Mouse (Mus musculus) liver, embryonic 14.5 days (tissue): ENCODE results near the gene Krtap6-1. TPM values are rescaled to one million over a fixed set of nuclear protein-coding genes. Genes with fewer than 3 reads are reported as not detected.
"Not testable (repeated sequence)": the region's sequence is repeated elsewhere in the genome, so short reads cannot be mapped to it uniquely, and the experiment has no call there.

Source experiments
- ATAC-seq: fragments of 200-750 bp; cut with Nextera tagmentation; 2 replicates; pipeline ENCODE4 v1.8.0; 2017; ENCODE audit warnings: moderate number of reproducible peaks, mild to moderate bottlenecking, moderate library complexity; ENCODE audit not compliant: insufficient read depth
- DNase-seq, 3 experiments: peaks; one replicate each; pipeline ENCODE4 v3.0.0-alpha.2; 2012 to 2013; ENCODE audit warnings: low read depth in 3 of 3, low spot score in 3 of 3
- H3K27ac ChIP-seq: fragments of 300-500 bp; sonication (generic); 2 replicates; pipeline ENCODE4 v1.5.1; 2014; ENCODE audit warnings: moderate library complexity, mild to moderate bottlenecking, control low read depth, inconsistent platforms
- H3K27me3 ChIP-seq: fragments of 300-500 bp; sonication (generic); 2 replicates; pipeline ENCODE4 v1.6.1; 2014; ENCODE audit warnings: mild to moderate bottlenecking, low read length, moderate library complexity; ENCODE audit not compliant: control insufficient read depth, insufficient read depth
- H3K36me3 ChIP-seq: fragments of 300-500 bp; sonication (generic); replicated peaks from 2 replicates; pipeline ENCODE4 v1.6.1; 2014; ENCODE audit warnings: low read depth; ENCODE audit not compliant: control insufficient read depth, insufficient read depth
- H3K4me1 ChIP-seq, 2 experiments: fragments of 200-500 bp in 1 of 2; fragments of 300-500 bp in 1 of 2; sonication (generic) in 1 of 2; replicated peaks; 2 replicates each; pipeline ENCODE4 v1.6.1; 2012 to 2014; ENCODE audit warnings: antibody characterized with exemption in 1 of 2, inconsistent platforms in 1 of 2, low read length in 1 of 2; ENCODE audit not compliant: control insufficient read depth in 2 of 2, insufficient read depth in 2 of 2
- H3K4me2 ChIP-seq: fragments of 300-500 bp; sonication (generic); 2 replicates; pipeline ENCODE4 v1.6.1; 2014; ENCODE audit warnings: low read depth, mild to moderate bottlenecking, control low read depth, moderate library complexity
- H3K4me3 ChIP-seq, 2 experiments: fragments of 200-500 bp in 1 of 2; fragments of 300-500 bp in 1 of 2; sonication (generic) in 1 of 2; 2 replicates each; pipeline ENCODE4 v1.5.1; 2012 to 2014; ENCODE audit warnings: low read depth in 2 of 2, low read length in 2 of 2, mild to moderate bottlenecking in 2 of 2, control low read depth in 1 of 2, inconsistent platforms in 1 of 2, moderate library complexity in 1 of 2; ENCODE audit not compliant: insufficient read depth in 1 of 2
- H3K9ac ChIP-seq: fragments of 300-500 bp; sonication (generic); replicated peaks from 2 replicates; pipeline ENCODE4 v1.6.1; 2014; ENCODE audit warnings: mild to moderate bottlenecking, control low read depth, moderate library complexity
- H3K9me3 ChIP-seq: fragments of 300-500 bp; sonication (generic); 2 replicates; pipeline ENCODE4 v1.6.1; 2016; ENCODE audit warnings: low read length, mixed read lengths; ENCODE audit not compliant: control insufficient read depth
- CTCF ChIP-seq: IDR thresholded peaks from 2 replicates; pipeline ENCODE4 v1.5.1; 2016; ENCODE audit warnings: antibody characterized with exemption, low read depth, control low read depth
- EP300 ChIP-seq: IDR thresholded peaks from 2 replicates; pipeline ENCODE4 v1.6.1; 2016; ENCODE audit warnings: antibody characterized with exemption, low read depth
- WGBS: fragments of 180-500 bp; shearing (Covaris S2); extraction: QIAGEN DNeasy Blood & Tissue Kit; methylation state at CpG from one replicate; pipeline ENCODE4 v1.1.7; 2014; ENCODE audit not compliant: insufficient replicate concordance; 5-methylcytosine and 5-hydroxymethylcytosine counted together
- polyA plus RNA-seq, 2 experiments: library from polyadenylated mRNA; depleted of rRNA in 1 of 2; stranded (reverse) in 1 of 2; unstranded in 1 of 2; fragments of >200 nt; fragmentation: Nextera tagmentation in 1 of 2; extraction: Ambion mirVana in 1 of 2; gene quantifications; 2 replicates each; pipeline versions ENCODE4 v1.2.1 to v1.2.3; 2012 to 2014

The Krtap6-1 gene
- polyA plus RNA-seq, 2 experiments: not detected

DNA sequence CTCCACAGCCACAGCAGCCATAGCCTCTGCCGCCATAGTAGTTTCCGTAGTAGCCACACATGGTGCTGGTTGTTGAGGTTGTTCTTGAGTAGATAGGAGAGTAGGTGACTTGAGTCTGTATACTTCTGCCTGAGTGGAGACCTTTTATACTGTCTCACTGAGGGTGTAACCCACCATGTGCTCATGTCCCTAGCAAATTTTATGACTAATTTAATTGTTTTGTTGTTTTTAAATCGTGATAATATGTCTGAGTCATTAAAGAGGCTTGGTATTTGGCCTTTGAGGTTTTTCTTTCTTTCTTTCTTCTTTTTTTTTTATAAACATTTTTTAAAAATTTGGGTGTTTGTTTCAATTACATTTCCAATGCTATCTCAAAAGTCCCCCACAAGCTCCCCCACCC, 16.3 kb downstream of the Krtap6-1 start, which contains the start of gene Krtap6-5:
Krtap6-5 (minus strand) TSS at position 101 of the 400 bp plus-strand sequence.
- H3K9me3 ChIP-seq: no peaks in the 10 kb centered on the region
- 67% methylated on average over 3 of the region's 3 CpGs for WGBS
- no peak for ATAC-seq

DNA sequence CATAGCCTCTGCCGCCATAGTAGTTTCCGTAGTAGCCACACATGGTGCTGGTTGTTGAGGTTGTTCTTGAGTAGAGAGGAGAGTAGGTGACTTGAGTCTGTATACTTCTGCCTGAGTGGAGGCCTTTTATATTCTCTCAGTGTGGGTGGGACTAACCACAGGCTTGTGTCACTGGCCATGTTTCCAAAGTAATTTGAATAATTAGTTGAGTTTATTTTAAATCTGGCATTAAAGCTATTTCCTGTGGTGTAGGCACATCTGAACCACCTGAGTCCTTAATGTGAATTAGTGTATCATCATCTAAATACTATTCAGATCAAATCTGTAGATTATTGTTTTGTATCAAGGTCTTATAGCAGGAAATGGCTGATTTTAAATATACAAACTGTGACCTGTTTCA, 32.4 kb downstream of the Krtap6-1 start, which contains the start of gene 1110025L11Rik:
1110025L11Rik (minus strand) TSS at position 101 of the 400 bp plus-strand sequence.
- not testable (repeated sequence) for H3K4me2 ChIP-seq, H3K27ac ChIP-seq, H3K9ac ChIP-seq, H3K9me3 ChIP-seq, H3K4me3 ChIP-seq, H3K36me3 ChIP-seq, H3K4me1 ChIP-seq, H3K27me3 ChIP-seq, ATAC-seq, DNase-seq
- WGBS: no CpG with 5 or more reads among the region's 2 CpGs

More for the DNA sequence above, 16.3 kb downstream of the Krtap6-1 start, which contains the start of gene Krtap6-5:
- Histone ChIP-seq H3K9ac (no peak within 1 kb of the TSS), H3K4me3 (no peak within 1 kb of the TSS), H3K36me3 (no peaks in the 10 kb centered on the region), H3K4me2 (no peak within 1 kb of the TSS), H3K27ac (no peak within 1 kb of the TSS), H3K4me1 (no peaks in the 10 kb centered on the region), H3K27me3 (no peaks in the 10 kb centered on the region)
- TF ChIP-seq EP300 (no peak), CTCF (no peak)
- DNase-seq: no peak

DNA sequence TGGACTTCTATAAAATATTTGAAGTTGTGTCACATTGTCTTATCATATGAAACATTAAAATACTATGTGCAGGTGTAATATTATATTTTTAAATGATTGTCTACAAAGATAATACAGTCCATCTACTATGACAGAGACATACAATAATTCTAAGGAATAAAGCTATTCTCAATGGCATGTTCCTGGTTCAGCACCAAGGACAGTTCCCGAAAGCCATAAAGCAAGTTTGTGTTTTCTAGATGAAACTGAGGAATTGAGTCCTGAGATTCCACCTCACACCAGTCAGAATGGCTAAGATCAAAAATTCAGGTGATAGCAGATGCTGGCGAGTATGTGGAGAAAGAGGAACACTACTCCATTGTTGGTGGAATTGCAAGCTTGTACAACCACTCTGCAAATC, 39.5 kb downstream of the Krtap6-1 start:
- H3K9ac ChIP-seq, DNase-seq, H3K27ac ChIP-seq, H3K36me3 ChIP-seq, H3K4me2 ChIP-seq, ATAC-seq, H3K4me1 ChIP-seq, H3K9me3 ChIP-seq, H3K27me3 ChIP-seq, H3K4me3 ChIP-seq: not testable (repeated sequence)
- 31% methylated on average over 2 of the region's 2 CpGs for WGBS

Other genes with a start within 250 kb of the Krtap6-1 start
- gene Gm20741, start 219.5 kb upstream of the Krtap6-1 start, polyA plus RNA-seq (2012; rRNA removed): not detected in 2 replicates
- gene Gm20741, start 219.5 kb upstream of the Krtap6-1 start, polyA plus RNA-seq (2014; fragmentation: Nextera tagmentation; extraction: Ambion mirVana): not detected in 2 replicates
- gene Krtap15, start 211.5 kb upstream of the Krtap6-1 start, polyA plus RNA-seq (2012; rRNA removed): not detected in 2 replicates
- gene Krtap15, start 211.5 kb upstream of the Krtap6-1 start, polyA plus RNA-seq (2014; fragmentation: Nextera tagmentation; extraction: Ambion mirVana): not detected in 2 replicates
- not detected in 2 replicates for gene Krtap14, start 205.6 kb upstream of the Krtap6-1 start, polyA plus RNA-seq (2012; rRNA removed)
- not detected in 2 replicates for gene Krtap14, start 205.6 kb upstream of the Krtap6-1 start, polyA plus RNA-seq (2014; fragmentation: Nextera tagmentation; extraction: Ambion mirVana)
- gene Krtap19-1, start 162.3 kb upstream of the Krtap6-1 start, polyA plus RNA-seq (2012; rRNA removed): not detected in 2 replicates
- not detected in 2 replicates for gene Krtap19-1, start 162.3 kb upstream of the Krtap6-1 start, polyA plus RNA-seq (2014; fragmentation: Nextera tagmentation; extraction: Ambion mirVana)
- not detected in 2 replicates for gene Krtap19-2, start 157.4 kb upstream of the Krtap6-1 start, polyA plus RNA-seq (2012; rRNA removed)
- not detected in 2 replicates for gene Krtap19-2, start 157.4 kb upstream of the Krtap6-1 start, polyA plus RNA-seq (2014; fragmentation: Nextera tagmentation; extraction: Ambion mirVana)
- not detected in 2 replicates for gene Krtap19-3, start 153.7 kb upstream of the Krtap6-1 start, polyA plus RNA-seq (2012; rRNA removed)
- gene Krtap19-3, start 153.7 kb upstream of the Krtap6-1 start, polyA plus RNA-seq (2014; fragmentation: Nextera tagmentation; extraction: Ambion mirVana): not detected in 2 replicates
- not detected in 2 replicates for gene Krtap19-4, start 146.6 kb upstream of the Krtap6-1 start, polyA plus RNA-seq (2012; rRNA removed)
- not detected in 2 replicates for gene Krtap19-4, start 146.6 kb upstream of the Krtap6-1 start, polyA plus RNA-seq (2014; fragmentation: Nextera tagmentation; extraction: Ambion mirVana)
- not detected in 2 replicates for gene Krtap19-5, start 135.2 kb upstream of the Krtap6-1 start, polyA plus RNA-seq (2012; rRNA removed)
- gene Krtap19-5, start 135.2 kb upstream of the Krtap6-1 start, polyA plus RNA-seq (2014; fragmentation: Nextera tagmentation; extraction: Ambion mirVana): not detected in 2 replicates
- not detected in 2 replicates for gene Krtap19-9b, start 99.4 kb upstream of the Krtap6-1 start, polyA plus RNA-seq (2012; rRNA removed)
- not detected in 2 replicates for gene Krtap19-9b, start 99.4 kb upstream of the Krtap6-1 start, polyA plus RNA-seq (2014; fragmentation: Nextera tagmentation; extraction: Ambion mirVana)
- gene Krtap16-3, start 68.8 kb upstream of the Krtap6-1 start, polyA plus RNA-seq (2012; rRNA removed): not detected in 2 replicates
- not detected in 2 replicates for gene Krtap16-3, start 68.8 kb upstream of the Krtap6-1 start, polyA plus RNA-seq (2014; fragmentation: Nextera tagmentation; extraction: Ambion mirVana)
- not detected in 2 replicates for gene Krtap22-2, start 20.9 kb upstream of the Krtap6-1 start, polyA plus RNA-seq (2012; rRNA removed)
- not detected in 2 replicates for gene Krtap22-2, start 20.9 kb upstream of the Krtap6-1 start, polyA plus RNA-seq (2014; fragmentation: Nextera tagmentation; extraction: Ambion mirVana)
- gene Gm10229, start 16.4 kb upstream of the Krtap6-1 start, polyA plus RNA-seq (2012; rRNA removed): not detected in 2 replicates
- gene Gm10229, start 16.4 kb upstream of the Krtap6-1 start, polyA plus RNA-seq (2014; fragmentation: Nextera tagmentation; extraction: Ambion mirVana): not detected in 2 replicates
- gene Gm10228, start 9.8 kb downstream of the Krtap6-1 start, polyA plus RNA-seq (2012; rRNA removed): not detected in 2 replicates
- gene Gm10228, start 9.8 kb downstream of the Krtap6-1 start, polyA plus RNA-seq (2014; fragmentation: Nextera tagmentation; extraction: Ambion mirVana): not detected in 2 replicates
- not detected in 2 replicates for gene Krtap6-5, start 16.2 kb downstream of the Krtap6-1 start, polyA plus RNA-seq (2012; rRNA removed)
- not detected in 2 replicates for gene Krtap6-5, start 16.2 kb downstream of the Krtap6-1 start, polyA plus RNA-seq (2014; fragmentation: Nextera tagmentation; extraction: Ambion mirVana)
- gene 1110025L11Rik, start 32.3 kb downstream of the Krtap6-1 start, polyA plus RNA-seq (2012; rRNA removed): not detected in 2 replicates
- gene 1110025L11Rik, start 32.3 kb downstream of the Krtap6-1 start, polyA plus RNA-seq (2014; fragmentation: Nextera tagmentation; extraction: Ambion mirVana): not detected in 2 replicates
- gene Krtap6-3, start 52.3 kb downstream of the Krtap6-1 start, polyA plus RNA-seq (2012; rRNA removed): not detected in 2 replicates
- gene Krtap6-3, start 52.3 kb downstream of the Krtap6-1 start, polyA plus RNA-seq (2014; fragmentation: Nextera tagmentation; extraction: Ambion mirVana): not detected in 2 replicates
- not detected in 2 replicates for gene Gm6358, start 109.2 kb downstream of the Krtap6-1 start, polyA plus RNA-seq (2012; rRNA removed)
- not detected in 2 replicates for gene Gm6358, start 109.2 kb downstream of the Krtap6-1 start, polyA plus RNA-seq (2014; fragmentation: Nextera tagmentation; extraction: Ambion mirVana)
- not detected in 2 replicates for gene Gm10061, start 119.4 kb downstream of the Krtap6-1 start, polyA plus RNA-seq (2012; rRNA removed)
- gene Gm10061, start 119.4 kb downstream of the Krtap6-1 start, polyA plus RNA-seq (2014; fragmentation: Nextera tagmentation; extraction: Ambion mirVana): not detected in 2 replicates
- not detected in 2 replicates for gene Gm9789, start 126.3 kb downstream of the Krtap6-1 start, polyA plus RNA-seq (2012; rRNA removed)
- not detected in 2 replicates for gene Gm9789, start 126.3 kb downstream of the Krtap6-1 start, polyA plus RNA-seq (2014; fragmentation: Nextera tagmentation; extraction: Ambion mirVana)
- gene Gm7735, start 137.8 kb downstream of the Krtap6-1 start, polyA plus RNA-seq (2012; rRNA removed): not detected in 2 replicates
- gene Gm7735, start 137.8 kb downstream of the Krtap6-1 start, polyA plus RNA-seq (2014; fragmentation: Nextera tagmentation; extraction: Ambion mirVana): not detected in 2 replicates
- not detected in 2 replicates for gene 1110057P08Rik, start 143.0 kb downstream of the Krtap6-1 start, polyA plus RNA-seq (2012; rRNA removed)
- gene 1110057P08Rik, start 143.0 kb downstream of the Krtap6-1 start, polyA plus RNA-seq (2014; fragmentation: Nextera tagmentation; extraction: Ambion mirVana): not detected in 2 replicates
- gene Krtap20-2, start 174.2 kb downstream of the Krtap6-1 start, polyA plus RNA-seq (2012; rRNA removed): not detected in 2 replicates
- gene Krtap20-2, start 174.2 kb downstream of the Krtap6-1 start, polyA plus RNA-seq (2014; fragmentation: Nextera tagmentation; extraction: Ambion mirVana): not detected in 2 replicates